Mouse (Mus musculus): ENCODE results near the gene Sdhaf1. TPM values are rescaled to one million over a fixed set of nuclear protein-coding genes. Genes with fewer than 3 reads are reported as not detected.
A peak's percentile ranks its signal among the peaks of the same experiment; 100 is the strongest.

Gene Sdhaf1
- polyA plus RNA-seq, 1 experiment from 2014 or later, result 22.9 TPM

DNA sequence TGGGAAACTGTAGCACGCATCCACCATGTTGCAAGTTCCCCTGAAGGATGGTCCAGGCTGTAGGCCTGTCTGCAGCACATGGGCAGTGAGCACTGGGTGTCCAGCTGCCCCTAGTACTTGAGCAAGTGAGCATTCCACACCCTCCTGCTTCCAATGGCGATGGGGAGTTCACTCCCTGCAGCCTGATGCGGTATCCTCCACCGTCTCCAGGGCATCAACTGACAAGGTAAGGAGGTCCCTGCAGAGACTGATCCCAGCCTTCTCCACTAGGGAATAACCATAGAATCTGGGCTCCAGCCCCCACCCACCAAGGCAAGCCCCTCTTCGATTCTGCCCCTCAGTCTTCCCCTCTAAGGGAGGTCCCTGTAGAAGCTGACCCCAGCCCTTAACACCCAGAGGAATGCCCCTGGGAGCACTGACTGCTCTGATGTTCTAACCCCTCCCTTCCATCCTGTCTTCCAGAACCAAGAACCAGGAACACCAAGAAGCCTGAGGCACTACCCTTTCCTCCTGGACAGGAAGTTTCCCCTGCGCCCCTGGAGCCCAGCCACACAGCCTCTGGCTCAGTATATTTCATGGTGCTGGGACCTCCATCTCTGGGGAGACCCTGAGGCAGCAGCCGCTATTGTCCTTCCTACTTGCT lies 34.5 kb downstream of the Sdhaf1 start:
- Histone ChIP-seq H3K4me2 (no peak overlapping the region), H3K4me3 (no peak overlapping the region), H3K36me3 (peaks cover 9% of the 10 kb centered on the region; the same call in 1 of the 2 replicates), H3K9me3 (no peaks in the 10 kb centered on the region), H3K27ac (replicated peaks) (no peak overlapping the region), H3K4me1 (replicated peaks) (peaks cover 41% of the 10 kb centered on the region), H3K27me3 (no peaks in the 10 kb centered on the region), H3K9ac (no peak overlapping the region)
- no peak for ATAC-seq (ENCODE audit: low read depth)
- WGBS, result 71% methylated on average over 7 of the region's 7 CpGs

DNA sequence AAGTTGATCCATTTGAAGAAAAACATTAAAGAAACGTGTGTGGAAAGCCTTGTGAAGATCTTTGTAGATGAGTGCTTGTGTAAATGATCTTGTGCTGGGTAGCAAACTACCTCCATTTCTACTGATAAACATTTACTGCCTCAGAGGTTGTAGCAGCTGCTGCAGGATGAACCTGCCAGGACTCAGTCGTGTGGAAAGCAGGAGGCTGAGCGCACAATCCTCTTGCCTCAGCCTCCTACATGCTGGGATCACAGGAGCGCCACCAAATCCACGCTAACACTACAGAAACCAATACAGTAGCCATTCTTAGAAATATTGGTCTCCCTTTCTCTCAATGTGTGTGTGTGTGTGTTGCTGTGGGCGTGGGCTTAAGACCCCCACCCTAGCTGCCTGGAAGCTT lies 35.6 kb downstream of the Sdhaf1 start:
- peaks cover 31% of the 10 kb centered on the region for H3K4me1 ChIP-seq (replicated peaks)
- no peaks in the 10 kb centered on the region for H3K9me3 ChIP-seq
- H3K9ac ChIP-seq, result no peak overlapping the region
- no peak overlapping the region for H3K4me3 ChIP-seq
- WGBS, result 71% methylated on average over 6 of the region's 6 CpGs
- H3K36me3 ChIP-seq, result no peaks in the 10 kb centered on the region
- no peaks in the 10 kb centered on the region for H3K27me3 ChIP-seq
- H3K27ac ChIP-seq (replicated peaks), result no peak overlapping the region
- H3K4me2 ChIP-seq, result no peak overlapping the region
- no peak for ATAC-seq (ENCODE audit: low read depth)

DNA sequence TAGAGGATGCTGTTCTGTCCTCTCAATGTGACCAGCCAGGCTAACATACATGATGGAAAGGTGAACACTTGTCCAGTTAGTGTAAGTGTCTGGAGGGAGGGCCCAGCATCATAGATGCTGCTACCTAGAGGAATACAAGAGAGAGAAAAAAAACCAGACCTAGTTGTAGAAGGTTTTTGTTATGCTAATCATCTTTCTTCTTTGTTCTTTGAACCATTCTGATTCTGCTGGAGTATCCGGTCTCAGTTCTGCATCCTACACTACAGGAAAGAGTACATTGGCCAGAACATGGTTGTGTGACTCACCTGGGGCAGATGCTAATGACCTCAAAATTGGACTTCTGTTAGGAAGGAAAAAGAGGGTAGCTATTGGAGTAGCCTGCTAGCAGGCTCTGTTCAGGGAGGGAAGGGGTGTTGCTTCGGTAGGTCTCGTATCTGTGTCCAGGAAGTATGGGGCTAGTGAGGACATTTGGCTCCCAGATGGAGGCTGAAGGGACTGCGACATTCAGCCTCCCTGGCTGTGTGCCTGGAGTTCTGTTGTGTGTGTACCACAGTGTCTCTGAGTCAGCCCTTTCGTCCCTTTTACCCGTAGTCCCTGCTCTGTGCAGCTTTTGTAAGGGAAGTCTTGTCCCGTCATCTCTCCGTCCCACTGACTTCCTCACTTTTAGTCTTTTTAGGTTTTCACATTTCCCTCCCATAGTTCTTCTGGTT lies 36.8 kb downstream of the Sdhaf1 start:
- Histone ChIP-seq H3K4me2 (no peak overlapping the region), H3K9ac (no peak overlapping the region), H3K27ac (replicated peaks) (no peak overlapping the region), H3K36me3 (no peaks in the 10 kb centered on the region), H3K4me3 (no peak overlapping the region), H3K27me3 (no peaks in the 10 kb centered on the region), H3K4me1 (replicated peaks) (peaks cover 20% of the 10 kb centered on the region), H3K9me3 (no peaks in the 10 kb centered on the region)
- WGBS, result 51% methylated on average over 8 of the region's 8 CpGs
- ATAC-seq (ENCODE audit: low read depth), result no peak

DNA sequence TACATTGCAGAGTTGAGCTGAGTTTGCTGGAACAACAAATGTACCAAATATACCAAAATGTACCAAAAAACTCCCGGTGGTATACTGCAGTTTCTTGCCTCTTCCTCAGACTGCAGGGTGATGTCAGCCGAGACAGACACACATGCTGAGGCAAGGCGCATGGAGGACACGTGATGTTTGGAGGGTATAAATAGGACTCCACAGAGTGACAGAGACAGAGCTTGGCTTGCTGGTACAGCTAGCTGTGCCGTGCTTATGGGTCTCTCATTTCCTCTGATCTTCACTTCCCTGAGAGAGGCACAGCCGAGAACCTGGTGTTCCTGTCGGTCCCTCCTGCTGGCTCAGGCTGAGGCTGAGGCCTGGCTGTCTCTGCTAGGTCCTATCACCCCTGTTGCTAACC lies 41.0 kb downstream of the Sdhaf1 start:
- ATAC-seq (ENCODE audit: low read depth), result no peak
- Histone ChIP-seq H3K4me3 (no peak overlapping the region), H3K9ac (no peak overlapping the region), H3K9me3 (no peaks in the 10 kb centered on the region), H3K27me3 (no peaks in the 10 kb centered on the region), H3K36me3 (no peaks in the 10 kb centered on the region), H3K4me1 (replicated peaks) (peaks cover 19% of the 10 kb centered on the region), H3K27ac (replicated peaks) (no peak overlapping the region), H3K4me2 (no peak overlapping the region)
- 84% methylated on average over 7 of the region's 7 CpGs for WGBS

- no peak overlapping the region for H3K9ac ChIP-seq
- no peak for ATAC-seq (ENCODE audit: low read depth)
- H3K9me3 ChIP-seq, result no peaks in the 10 kb centered on the region
- peak overlapping the region; percentile 76; the same call in 1 of the 2 replicates for H3K4me3 ChIP-seq
- H3K36me3 ChIP-seq, result no peaks in the 10 kb centered on the region
- 77% methylated on average over 4 of the region's 4 CpGs for WGBS
- 0 out of 2 replicates have a peak overlapping the region, but pooled peaks have one; percentile 94 for H3K4me2 ChIP-seq
- peaks cover 19% of the 10 kb centered on the region for H3K4me1 ChIP-seq (replicated peaks)
- no peaks in the 10 kb centered on the region for H3K27me3 ChIP-seq
- no peak overlapping the region for H3K27ac ChIP-seq (replicated peaks)
Observed at GRCm38 (mm10) chr7:30281522-30281921, 42.2 kb downstream of the Sdhaf1 start.

DNA sequence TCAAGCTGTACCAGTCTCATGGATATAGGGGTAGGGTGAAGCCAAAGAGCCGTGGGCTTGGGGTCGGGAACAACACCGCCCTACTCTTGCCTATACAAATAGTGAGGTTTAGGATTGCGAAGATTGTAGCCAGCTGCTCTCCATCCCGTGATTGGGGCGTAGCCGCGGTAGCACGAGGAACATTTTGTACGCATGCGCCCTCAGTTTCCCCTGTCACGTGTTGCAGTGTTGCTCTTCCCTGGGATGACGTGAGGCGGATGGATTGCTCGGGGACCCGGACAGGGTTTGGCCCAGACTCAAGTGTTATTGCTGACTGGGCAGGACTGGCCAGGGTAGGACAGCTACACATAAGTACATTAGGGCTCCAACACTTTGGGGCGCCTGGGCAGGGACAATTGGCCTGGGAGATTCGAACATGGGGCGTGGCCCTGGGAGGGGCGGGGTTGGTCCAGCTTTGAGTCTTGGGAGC lies 43.0 kb downstream of the Sdhaf1 start:
- peak overlapping the region; percentile 70 for H3K9ac ChIP-seq
- H3K36me3 ChIP-seq, result no peaks in the 10 kb centered on the region
- no peaks in the 10 kb centered on the region for H3K9me3 ChIP-seq
- WGBS, result under 1% methylated on average over 20 of the region's 20 CpGs
- peak overlapping the region; percentile 76 for H3K4me3 ChIP-seq
- H3K4me2 ChIP-seq, result peak overlapping the region; percentile 94
- H3K27ac ChIP-seq (replicated peaks), result peak overlapping the region; percentile 97
- H3K4me1 ChIP-seq (replicated peaks), result peaks cover 19% of the 10 kb centered on the region
- no peaks in the 10 kb centered on the region for H3K27me3 ChIP-seq
- peak; percentile 89 for ATAC-seq (ENCODE audit: low read depth)

DNA sequence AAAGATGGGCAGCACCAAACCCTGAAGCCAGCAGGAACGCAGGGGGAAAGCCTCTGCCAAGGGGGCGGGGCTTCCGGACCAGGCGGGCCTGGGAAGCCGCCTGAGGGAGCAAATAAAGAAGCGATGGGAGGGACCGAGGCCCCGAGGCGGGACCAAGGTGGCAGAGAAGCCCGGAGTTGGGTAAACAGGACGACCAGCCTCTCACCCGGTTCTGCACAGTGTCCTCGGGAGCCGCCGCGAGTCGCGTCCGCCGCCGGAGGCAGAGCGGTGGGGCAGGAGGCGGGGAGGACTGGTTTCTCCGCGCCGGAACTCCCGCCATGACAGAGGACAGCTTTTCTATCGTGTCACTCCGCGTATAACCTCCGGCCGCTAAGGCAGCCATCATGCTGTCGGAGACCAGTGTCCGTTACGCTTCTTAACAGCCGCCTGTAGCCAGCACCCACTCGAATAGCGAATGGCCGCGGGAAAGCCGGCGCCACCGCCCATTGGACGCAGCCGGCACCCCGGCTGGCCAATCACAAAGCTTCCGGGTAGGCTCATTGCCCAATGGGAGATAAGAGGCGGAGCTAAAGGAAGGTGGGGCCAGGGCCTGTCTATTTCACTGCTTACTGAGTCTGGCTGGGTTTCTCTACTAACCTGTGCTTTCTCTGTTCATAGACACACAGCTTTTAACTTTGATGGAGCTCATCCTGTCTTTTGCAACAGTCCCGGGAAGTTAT lies 43.6 kb downstream of the Sdhaf1 start, which contains the start of the genes Thap8 and Wdr62:
Gene Thap8 (plus strand): TSS at position 144 of the 719 bp plus-strand sequence.
Gene Wdr62 (minus strand): TSS at position 469 of the 719 bp plus-strand sequence.
- H3K9ac ChIP-seq, result peak within 1 kb of the TSS; percentile 70
- peak; percentile 97 for ATAC-seq (ENCODE audit: low read depth)
- H3K27me3 ChIP-seq, result no peaks in the 10 kb centered on the region
- peaks cover 19% of the 10 kb centered on the region for H3K4me1 ChIP-seq (replicated peaks)
- WGBS, result under 1% methylated on average over 49 of the region's 49 CpGs
- H3K36me3 ChIP-seq, result no peaks in the 10 kb centered on the region
- peak within 1 kb of the TSS; percentile 94 for H3K4me2 ChIP-seq
- H3K4me3 ChIP-seq, result peak within 1 kb of the TSS; percentile 76
- H3K9me3 ChIP-seq, result no peaks in the 10 kb centered on the region
- peak within 1 kb of the TSS; percentile 97 for H3K27ac ChIP-seq (replicated peaks)

GRCm38 (mm10) chr7:30279536-30279935 lies 44.2 kb downstream of the Sdhaf1 start:
- no peaks in the 10 kb centered on the region for H3K36me3 ChIP-seq
- peak overlapping the region; percentile 70 for H3K9ac ChIP-seq
- no peaks in the 10 kb centered on the region for H3K9me3 ChIP-seq
- no peaks in the 10 kb centered on the region for H3K27me3 ChIP-seq
- peaks cover 19% of the 10 kb centered on the region for H3K4me1 ChIP-seq (replicated peaks)
- 0 out of 2 replicates have a peak, but pooled peaks have one; percentile 19 for ATAC-seq (ENCODE audit: low read depth)
- H3K27ac ChIP-seq (replicated peaks), result no peak overlapping the region
- peak overlapping the region; percentile 94 for H3K4me2 ChIP-seq
- H3K4me3 ChIP-seq, result peak overlapping the region; percentile 76
- 0% methylated on average over 6 of the region's 6 CpGs for WGBS

- Histone ChIP-seq H3K27ac (replicated peaks) (no peak overlapping the region), H3K4me3 (no peak overlapping the region)
- no peak for ATAC-seq (ENCODE audit: low read depth)
Observed at GRCm38 (mm10) chr7:30278911-30279310, 44.8 kb downstream of the Sdhaf1 start.

DNA sequence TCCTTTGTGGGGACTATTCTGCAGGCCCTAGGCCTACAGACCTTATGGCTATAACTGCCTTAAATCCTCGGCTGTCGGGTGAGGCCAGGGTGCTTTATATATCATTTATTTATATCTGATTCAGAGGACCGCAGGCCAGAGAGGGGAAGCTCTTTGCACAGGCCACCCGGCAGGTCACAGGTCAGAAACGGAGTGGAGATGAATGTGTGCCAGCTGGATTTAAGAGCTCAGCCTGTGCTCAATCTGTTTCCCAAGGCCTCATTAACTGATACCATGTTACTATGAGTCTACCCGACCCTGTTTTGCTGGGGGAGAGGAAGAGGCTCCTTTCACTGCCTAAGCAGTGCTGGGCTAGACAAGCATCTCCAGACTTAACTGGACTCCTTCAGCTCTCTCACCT lies 49.3 kb downstream of the Sdhaf1 start:
- Histone ChIP-seq H3K4me1 (replicated peaks) (0 out of 2 replicates have a peak, but pooled peaks cover 6% of the 10 kb centered on the region), H3K9me3 (no peaks in the 10 kb centered on the region), H3K4me2 (no peak overlapping the region), H3K9ac (no peak overlapping the region), H3K36me3 (no peaks in the 10 kb centered on the region), H3K27me3 (no peaks in the 10 kb centered on the region), H3K4me3 (no peak overlapping the region), H3K27ac (replicated peaks) (no peak overlapping the region)
- no peak for ATAC-seq (ENCODE audit: low read depth)
- 81% methylated on average over 6 of the region's 6 CpGs for WGBS

More at GRCm38 (mm10) chr7:30278911-30279310, 44.8 kb downstream of the Sdhaf1 start:
- Histone ChIP-seq H3K36me3 (no peaks in the 10 kb centered on the region), H3K4me2 (peak overlapping the region; percentile 94; the same call in 1 of the 2 replicates), H3K9ac (no peak overlapping the region), H3K9me3 (no peaks in the 10 kb centered on the region), H3K27me3 (no peaks in the 10 kb centered on the region), H3K4me1 (replicated peaks) (peaks cover 19% of the 10 kb centered on the region)
- 33% methylated on average over 2 of the region's 2 CpGs for WGBS
